Mouse (Mus musculus): ENCODE data around the gene Psmb3.
A peak's percentile ranks its signal among the peaks of the same experiment; 100 is the strongest.
"Not testable (repeated sequence)": the region's sequence is repeated elsewhere in the genome, so short reads cannot be mapped to it uniquely, and the experiment has no call there.

Psmb3 gene

GRCm38 (mm10) chr11:97728730-97729129, 25.5 kb downstream of the Psmb3 start:
- TF ChIP-seq NANOG (IDR thresholded peaks at IDR 0.05; ENCODE audit: borderline replicate concordance, low read length) (no peak), POU5F1 (IDR thresholded peaks at IDR 0.05; ENCODE audit: borderline replicate concordance, low read length) (no peak), CTCF (conservative IDR thresholded peaks at IDR 0.05; ENCODE audit: low read length) (no peak)
- Histone ChIP-seq H3K4me3 (replicated peaks; ENCODE audit: low read length) (no peak overlapping the region), H3K27me3 (ENCODE audit: insufficient read depth, low read length) (no peaks in the 10 kb centered on the region), H3K36me3 (ENCODE audit: insufficient read depth, low read length) (peaks cover 90% of the 10 kb centered on the region), H3K9me3 (ENCODE audit: low read length) (peaks cover 4% of the 10 kb centered on the region; the same call in 1 of the 2 replicates), H3K4me1 (replicated peaks; ENCODE audit: low read depth, low read length) (peaks cover 24% of the 10 kb centered on the region)

- peaks cover 45% of the 10 kb centered on the region for H3K36me3 ChIP-seq (ENCODE audit: insufficient read depth, low read length)
- peaks cover 45% of the 10 kb centered on the region for H3K4me1 ChIP-seq (replicated peaks; ENCODE audit: low read depth, low read length)
- TF ChIP-seq CTCF (conservative IDR thresholded peaks at IDR 0.05; ENCODE audit: low read length), result no peak
- no peak for TF ChIP-seq POU5F1 (IDR thresholded peaks at IDR 0.05; ENCODE audit: borderline replicate concordance, low read length)
- TF ChIP-seq NANOG (IDR thresholded peaks at IDR 0.05; ENCODE audit: borderline replicate concordance, low read length), result no peak
Observed at GRCm38 (mm10) chr11:97733689-97734088, 30.5 kb downstream of the Psmb3 start.

GRCm38 (mm10) chr11:97734810-97735209, 31.6 kb downstream of the Psmb3 start:
- not testable (repeated sequence) for H3K4me3 ChIP-seq (replicated peaks; ENCODE audit: low read length); H3K27me3 ChIP-seq (ENCODE audit: insufficient read depth, low read length); H3K9me3 ChIP-seq (ENCODE audit: low read length)
- Histone ChIP-seq H3K36me3 (ENCODE audit: insufficient read depth, low read length) (peaks cover 34% of the 10 kb centered on the region), H3K4me1 (replicated peaks; ENCODE audit: low read depth, low read length) (peaks cover 47% of the 10 kb centered on the region)

More at GRCm38 (mm10) chr11:97733689-97734088, 30.5 kb downstream of the Psmb3 start:
- Histone ChIP-seq H3K9me3 (ENCODE audit: low read length) (peaks cover 4% of the 10 kb centered on the region; the same call in 1 of the 2 replicates), H3K4me3 (replicated peaks; ENCODE audit: low read length) (no peak overlapping the region), H3K27me3 (ENCODE audit: insufficient read depth, low read length) (no peaks in the 10 kb centered on the region)

GRCm38 (mm10) chr11:97736645-97737044, 33.4 kb downstream of the Psmb3 start:
- Histone ChIP-seq H3K4me1 (replicated peaks; ENCODE audit: low read depth, low read length) (peaks cover 65% of the 10 kb centered on the region), H3K4me3 (replicated peaks; ENCODE audit: low read length) (no peak overlapping the region)

GRCm38 (mm10) chr11:97737600-97737999, 34.4 kb downstream of the Psmb3 start:
- Histone ChIP-seq H3K36me3 (ENCODE audit: insufficient read depth, low read length) (peaks cover 12% of the 10 kb centered on the region), H3K4me1 (replicated peaks; ENCODE audit: low read depth, low read length) (peaks cover 70% of the 10 kb centered on the region), H3K9me3 (ENCODE audit: low read length) (no peaks in the 10 kb centered on the region), H3K4me3 (replicated peaks; ENCODE audit: low read length) (no peak overlapping the region), H3K27me3 (ENCODE audit: insufficient read depth, low read length) (no peaks in the 10 kb centered on the region)
- TF ChIP-seq NANOG (IDR thresholded peaks at IDR 0.05; ENCODE audit: borderline replicate concordance, low read length) (no peak), POU5F1 (IDR thresholded peaks at IDR 0.05; ENCODE audit: borderline replicate concordance, low read length) (no peak), CTCF (conservative IDR thresholded peaks at IDR 0.05; ENCODE audit: low read length) (no peak)

More at GRCm38 (mm10) chr11:97736645-97737044, 33.4 kb downstream of the Psmb3 start:
- peaks cover 18% of the 10 kb centered on the region for H3K36me3 ChIP-seq (ENCODE audit: insufficient read depth, low read length)
- no peaks in the 10 kb centered on the region for H3K27me3 ChIP-seq (ENCODE audit: insufficient read depth, low read length)
- H3K9me3 ChIP-seq (ENCODE audit: low read length), result no peaks in the 10 kb centered on the region
- TF ChIP-seq POU5F1 (IDR thresholded peaks at IDR 0.05; ENCODE audit: borderline replicate concordance, low read length) (no peak), CTCF (conservative IDR thresholded peaks at IDR 0.05; ENCODE audit: low read length) (no peak), NANOG (IDR thresholded peaks at IDR 0.05; ENCODE audit: borderline replicate concordance, low read length) (no peak)

- peak; percentile 87 for TF ChIP-seq CTCF (conservative IDR thresholded peaks at IDR 0.05; ENCODE audit: low read length)
- TF ChIP-seq POU5F1 (IDR thresholded peaks at IDR 0.05; ENCODE audit: borderline replicate concordance, low read length), result no peak
- TF ChIP-seq NANOG (IDR thresholded peaks at IDR 0.05; ENCODE audit: borderline replicate concordance, low read length), result no peak
- Histone ChIP-seq H3K36me3 (ENCODE audit: insufficient read depth, low read length) (peaks cover 13% of the 10 kb centered on the region), H3K27me3 (ENCODE audit: insufficient read depth, low read length) (no peaks in the 10 kb centered on the region), H3K9me3 (ENCODE audit: low read length) (no peaks in the 10 kb centered on the region), H3K4me3 (replicated peaks; ENCODE audit: low read length) (no peak overlapping the region), H3K4me1 (replicated peaks; ENCODE audit: low read depth, low read length) (peaks cover 71% of the 10 kb centered on the region)
Observed at GRCm38 (mm10) chr11:97738703-97739102, 35.5 kb downstream of the Psmb3 start.

- no peak overlapping the region for H3K4me3 ChIP-seq (replicated peaks; ENCODE audit: low read length)
- no peaks in the 10 kb centered on the region for H3K27me3 ChIP-seq (ENCODE audit: insufficient read depth, low read length)
- H3K4me1 ChIP-seq (replicated peaks; ENCODE audit: low read depth, low read length), result peaks cover 69% of the 10 kb centered on the region
- TF ChIP-seq NANOG (IDR thresholded peaks at IDR 0.05; ENCODE audit: borderline replicate concordance, low read length) (no peak), CTCF (conservative IDR thresholded peaks at IDR 0.05; ENCODE audit: low read length) (peak; percentile 88)
- no peaks in the 10 kb centered on the region for H3K9me3 ChIP-seq (ENCODE audit: low read length)
- H3K36me3 ChIP-seq (ENCODE audit: insufficient read depth, low read length), result peaks cover 13% of the 10 kb centered on the region
Observed at GRCm38 (mm10) chr11:97739155-97739554, 36.0 kb downstream of the Psmb3 start.

GRCm38 (mm10) chr11:97740190-97740589, 37.0 kb downstream of the Psmb3 start:
- H3K36me3 ChIP-seq (ENCODE audit: insufficient read depth, low read length), result peaks cover 13% of the 10 kb centered on the region

GRCm38 (mm10) chr11:97742157-97742556, 39.0 kb downstream of the Psmb3 start:
- no peak for TF ChIP-seq NANOG (IDR thresholded peaks at IDR 0.05; ENCODE audit: borderline replicate concordance, low read length)
- TF ChIP-seq POU5F1 (IDR thresholded peaks at IDR 0.05; ENCODE audit: borderline replicate concordance, low read length), result no peak
- TF ChIP-seq CTCF (conservative IDR thresholded peaks at IDR 0.05; ENCODE audit: low read length), result no peak
- no peaks in the 10 kb centered on the region for H3K27me3 ChIP-seq (ENCODE audit: insufficient read depth, low read length)
- no peaks in the 10 kb centered on the region for H3K9me3 ChIP-seq (ENCODE audit: low read length)
- H3K4me3 ChIP-seq (replicated peaks; ENCODE audit: low read length), result peak overlapping the region; percentile 92; the same call in 1 of the 2 replicates
- H3K36me3 ChIP-seq (ENCODE audit: insufficient read depth, low read length), result peaks cover 22% of the 10 kb centered on the region
- peaks cover 74% of the 10 kb centered on the region for H3K4me1 ChIP-seq (replicated peaks; ENCODE audit: low read depth, low read length)

More at GRCm38 (mm10) chr11:97740190-97740589, 37.0 kb downstream of the Psmb3 start:
- Histone ChIP-seq H3K4me3 (replicated peaks; ENCODE audit: low read length) (0 out of 2 replicates have a peak overlapping the region, but pooled peaks have one; percentile 4), H3K27me3 (ENCODE audit: insufficient read depth, low read length) (no peaks in the 10 kb centered on the region), H3K4me1 (replicated peaks; ENCODE audit: low read depth, low read length) (peaks cover 67% of the 10 kb centered on the region), H3K9me3 (ENCODE audit: low read length) (no peaks in the 10 kb centered on the region)
- TF ChIP-seq NANOG (IDR thresholded peaks at IDR 0.05; ENCODE audit: borderline replicate concordance, low read length) (no peak), CTCF (conservative IDR thresholded peaks at IDR 0.05; ENCODE audit: low read length) (no peak), POU5F1 (IDR thresholded peaks at IDR 0.05; ENCODE audit: borderline replicate concordance, low read length) (no peak)
